Mouse (Mus musculus): Measurements from ENCODE around the gene Hnrnpl.

- TF ChIP-seq CTCF (IDR thresholded peaks at IDR 0.05; ENCODE audit: low read depth) (peak; percentile 48), EP300 (IDR thresholded peaks at IDR 0.05; ENCODE audit: low read depth) (peak; percentile 45; the same call in 1 of the 2 replicates)
These were observed 2.0 kb downstream of the Hnrnpl start for GRCm38 (mm10) chr7:28810107-28811066.
